Mouse (Mus musculus) spleen, postnatal 0 days (tissue): ENCODE measurements around the gene Vmn2r59. TPM values are rescaled to one million over a fixed set of nuclear protein-coding genes. Genes with fewer than 3 reads are reported as not detected.

Source experiments
- polyA plus RNA-seq: library from polyadenylated mRNA; unstranded; fragments of >200 nt; fragmentation: Nextera tagmentation; extraction: Ambion mirVana; gene quantifications from 2 replicates; pipeline ENCODE4 v1.2.1, GENCODE M21; 2015

Gene Vmn2r59
- polyA plus RNA-seq = not detected in 2 replicates

DNA sequence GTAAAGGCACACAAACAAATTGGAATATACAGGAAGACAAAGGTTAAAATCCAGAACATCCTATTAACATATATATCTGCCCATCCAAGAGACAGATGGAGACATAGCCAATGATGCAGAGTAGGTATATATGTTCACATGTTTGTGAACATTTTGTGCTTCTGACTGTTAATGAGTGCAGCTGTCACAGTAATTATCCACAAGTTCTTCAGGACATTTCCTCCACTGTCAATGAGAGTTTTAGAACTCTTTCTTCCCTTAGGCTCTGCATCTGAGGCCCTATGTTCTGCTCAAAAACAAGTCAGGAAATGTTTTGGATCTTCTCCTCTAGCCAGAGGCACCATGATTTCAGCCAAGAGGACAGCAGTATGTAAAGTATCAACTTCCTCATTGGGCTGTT is at the start of gene Vmn2r59:
Vmn2r59 (minus strand) TSS at position 101 of the 400 bp plus-strand sequence.

DNA sequence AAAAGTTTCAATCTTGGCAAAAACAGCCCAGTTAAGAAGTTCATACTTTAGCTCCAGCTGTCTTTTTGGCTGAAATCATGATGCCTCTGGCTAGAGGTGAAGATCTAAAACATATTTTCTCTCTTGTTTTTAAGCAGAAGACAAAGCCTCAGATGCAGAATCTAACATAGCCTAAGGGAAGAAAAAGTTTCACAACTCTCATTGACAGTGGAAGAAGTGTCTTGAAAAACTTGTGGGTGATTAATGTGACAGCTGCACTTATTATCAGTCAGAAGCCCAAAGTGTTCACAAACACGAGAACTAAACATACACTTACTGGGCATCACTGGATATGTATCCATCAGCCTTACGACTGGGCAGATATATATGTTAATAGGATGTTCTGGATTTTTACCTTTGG is 48.6 kb upstream of the Vmn2r59 start, which contains the start of gene Vmn2r60:
Vmn2r60 (plus strand) TSS at position 301 of the 400 bp plus-strand sequence.

Other genes starting within 250 kb of the Vmn2r59 start
- gene Vmn2r58, start 186.3 kb downstream of the Vmn2r59 start, polyA plus RNA-seq = not detected in 2 replicates
- gene Vmn2r60, start 48.7 kb upstream of the Vmn2r59 start, polyA plus RNA-seq = not detected in 2 replicates
- not detected in 2 replicates for gene Vmn2r61, start 201.0 kb upstream of the Vmn2r59 start, polyA plus RNA-seq